Mouse (Mus musculus) liver, embryonic 11.5 days (tissue): ENCODE measurements around the gene Egfl8. TPM values are rescaled to one million over a fixed set of nuclear protein-coding genes. Genes with fewer than 3 reads are reported as not detected.

Source experiments
- ATAC-seq: fragments of 200-750 bp; cut with Nextera tagmentation; replicated peaks from 2 replicates; pipeline ENCODE4 v1.8.0; 2017; ENCODE audit warnings: moderate number of reproducible peaks, mild to moderate bottlenecking, moderate TSS enrichment, moderate library complexity; ENCODE audit not compliant: low FRiP score
- DNase-seq: peaks from one replicate; pipeline ENCODE4 v3.0.0-alpha.2; 2017; ENCODE audit warnings: low spot score
- H3K27ac ChIP-seq: fragments of 300-500 bp; sonication (generic); 2 replicates; pipeline ENCODE4 v1.5.1; 2014; ENCODE audit warnings: mild to moderate bottlenecking, low read depth, low read length, control low read depth
- H3K27me3 ChIP-seq: fragments of 300-500 bp; sonication (generic); replicated peaks from 2 replicates; pipeline ENCODE4 v1.6.1; 2014; ENCODE audit warnings: low read length, mixed read lengths; ENCODE audit not compliant: control insufficient read depth, insufficient read depth
- H3K36me3 ChIP-seq: fragments of 300-500 bp; sonication (generic); 2 replicates; pipeline ENCODE4 v1.6.1; 2014; ENCODE audit warnings: mild to moderate bottlenecking, low read length, moderate library complexity, mixed read lengths; ENCODE audit not compliant: control insufficient read depth, insufficient read depth
- H3K4me1 ChIP-seq: fragments of 300-500 bp; sonication (generic); replicated peaks from 2 replicates; pipeline ENCODE4 v1.6.1; 2014; ENCODE audit warnings: low read length, mixed read lengths; ENCODE audit not compliant: control insufficient read depth, insufficient read depth
- H3K4me2 ChIP-seq: fragments of 300-500 bp; sonication (generic); 2 replicates; pipeline ENCODE4 v1.6.1; 2014; ENCODE audit warnings: mild to moderate bottlenecking, control low read depth, moderate library complexity
- H3K4me3 ChIP-seq: fragments of 300-500 bp; sonication (generic); 2 replicates; pipeline ENCODE4 v1.5.1; 2014; ENCODE audit warnings: low read depth, low read length, control low read depth
- H3K9ac ChIP-seq: fragments of 300-500 bp; sonication (generic); 2 replicates; pipeline ENCODE4 v1.6.1; 2014; ENCODE audit warnings: low read depth, low read length, control low read depth
- H3K9me3 ChIP-seq: fragments of 300-500 bp; sonication (generic); 2 replicates; pipeline ENCODE4 v1.6.1; 2016; ENCODE audit warnings: low read length, inconsistent platforms, mixed read lengths; ENCODE audit not compliant: control insufficient read depth
- WGBS: fragments of 180-500 bp; shearing (Covaris S2); extraction: QIAGEN DNeasy Blood & Tissue Kit; methylation state at CpG from one replicate; pipeline ENCODE4 v1.1.7; 2014; 5-methylcytosine and 5-hydroxymethylcytosine counted together
- polyA plus RNA-seq: library from polyadenylated mRNA; unstranded; fragments of >200 nt; fragmentation: Nextera tagmentation; extraction: Ambion mirVana; gene quantifications from 2 replicates; pipeline ENCODE4 v1.2.1, GENCODE M21; 2014

Gene Egfl8
- polyA plus RNA-seq, 1 experiment from 2014 or later = 1.6 TPM

DNA sequence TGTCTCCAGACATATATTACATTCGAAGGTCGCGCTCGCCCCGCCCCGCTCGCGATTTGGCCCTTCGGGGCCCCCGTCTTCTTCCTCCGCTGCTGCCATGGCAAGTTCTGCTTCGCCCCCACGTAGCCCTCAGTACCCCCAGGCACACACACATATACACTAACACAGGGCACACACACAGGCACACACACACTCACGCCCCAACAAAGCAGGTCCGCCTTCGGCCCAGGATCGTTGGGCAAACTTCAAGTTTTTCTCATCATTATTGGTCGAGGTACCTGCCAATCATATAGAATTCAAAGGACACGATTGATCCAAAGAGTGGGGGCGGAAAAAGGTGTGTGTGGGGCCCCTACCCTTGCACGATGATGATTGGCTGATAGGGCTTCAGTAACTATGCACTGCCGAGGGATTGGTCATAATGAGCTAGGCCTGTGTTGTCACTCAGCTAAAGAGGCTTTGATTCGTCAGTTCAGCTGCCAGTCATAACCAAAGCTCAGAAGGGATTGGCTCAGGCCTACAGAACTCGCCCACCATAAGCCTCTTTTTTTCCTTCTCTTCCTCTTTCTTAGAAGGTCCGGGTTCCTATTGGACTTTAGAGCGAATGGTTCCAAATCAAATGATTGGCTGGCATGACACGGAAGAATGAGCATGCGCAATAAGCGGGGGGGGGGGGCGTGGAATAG, 12.3 kb downstream of the Egfl8 start, which contains the start of gene Rnf5:
Gene Rnf5 (minus strand): TSS at position 316 of the 686 bp plus-strand sequence.
- peak; percentile 85 for DNase-seq
- peak; percentile 92 for ATAC-seq
- H3K4me2 ChIP-seq = peak within 1 kb of the TSS; percentile 95
- under 1% methylated on average over 30 of the region's 30 CpGs for WGBS
- H3K27ac ChIP-seq = peak within 1 kb of the TSS; percentile 95
- H3K36me3 ChIP-seq = peaks cover 11% of the 10 kb centered on the region
- H3K4me1 ChIP-seq = peaks cover 28% of the 10 kb centered on the region
- peak within 1 kb of the TSS; percentile 90 for H3K9ac ChIP-seq
- H3K4me3 ChIP-seq = peak within 1 kb of the TSS; percentile 98
- H3K27me3 ChIP-seq = no peaks in the 10 kb centered on the region
- H3K9me3 ChIP-seq = no peaks in the 10 kb centered on the region

DNA sequence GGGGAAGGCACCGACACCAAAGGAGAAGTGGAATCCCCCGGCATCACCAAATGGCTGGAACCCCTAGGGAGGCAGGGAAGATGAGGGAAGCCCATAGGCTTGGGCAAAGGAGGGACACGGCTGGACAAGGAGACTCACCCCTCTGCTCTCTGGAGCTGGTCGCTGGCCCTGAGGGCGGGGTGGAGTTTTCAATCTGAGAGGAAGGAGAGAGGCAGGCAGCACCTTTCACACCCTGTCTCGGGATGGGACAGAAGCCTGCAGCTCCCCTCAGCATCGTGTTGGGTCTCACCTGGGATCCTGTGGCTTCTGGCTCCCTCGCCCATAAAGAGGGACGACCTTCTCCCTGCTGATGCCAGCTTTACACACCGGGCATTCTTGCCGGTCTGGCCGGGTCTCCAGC, 14.0 kb downstream of the Egfl8 start:
- WGBS = 87% methylated on average over 12 of the region's 12 CpGs
- no peak for ATAC-seq
- Histone ChIP-seq H3K4me1 (peaks cover 29% of the 10 kb centered on the region), H3K9ac (peak overlapping the region; percentile 90; the same call in 1 of the 2 replicates), H3K4me3 (peak overlapping the region; percentile 84), H3K9me3 (no peaks in the 10 kb centered on the region), H3K36me3 (peaks cover 11% of the 10 kb centered on the region), H3K27me3 (no peaks in the 10 kb centered on the region), H3K4me2 (peak overlapping the region; percentile 72; the same call in 1 of the 2 replicates), H3K27ac (no peak overlapping the region)
- no peak for DNase-seq

DNA sequence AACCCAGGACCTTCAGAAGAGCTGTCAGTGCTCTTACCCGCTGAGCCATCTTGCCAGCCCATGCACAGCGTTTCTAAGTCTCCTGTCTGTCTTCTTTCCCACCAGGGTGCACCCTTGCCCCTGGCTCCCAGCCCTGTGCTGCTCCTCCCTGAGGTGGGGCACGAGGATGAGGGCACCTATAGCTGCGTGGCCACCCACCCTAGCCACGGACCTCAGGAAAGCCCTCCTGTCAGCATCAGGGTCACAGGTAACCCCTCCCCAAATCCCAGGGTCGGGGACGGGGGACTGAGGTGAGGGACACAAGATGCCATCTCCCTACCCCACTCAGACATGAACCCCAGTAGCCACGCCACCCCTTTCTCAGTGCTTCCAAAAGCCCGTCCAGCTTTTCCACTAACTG, 15.9 kb downstream of the Egfl8 start:
- H3K27me3 ChIP-seq = no peaks in the 10 kb centered on the region
- no peak overlapping the region for H3K4me3 ChIP-seq
- H3K4me2 ChIP-seq = no peak overlapping the region
- H3K36me3 ChIP-seq = peaks cover 14% of the 10 kb centered on the region
- DNase-seq = no peak
- H3K4me1 ChIP-seq = peaks cover 36% of the 10 kb centered on the region
- no peaks in the 10 kb centered on the region for H3K9me3 ChIP-seq
- H3K9ac ChIP-seq = no peak overlapping the region
- WGBS = 75% methylated on average over 9 of the region's 9 CpGs
- no peak overlapping the region for H3K27ac ChIP-seq
- no peak for ATAC-seq

DNA sequence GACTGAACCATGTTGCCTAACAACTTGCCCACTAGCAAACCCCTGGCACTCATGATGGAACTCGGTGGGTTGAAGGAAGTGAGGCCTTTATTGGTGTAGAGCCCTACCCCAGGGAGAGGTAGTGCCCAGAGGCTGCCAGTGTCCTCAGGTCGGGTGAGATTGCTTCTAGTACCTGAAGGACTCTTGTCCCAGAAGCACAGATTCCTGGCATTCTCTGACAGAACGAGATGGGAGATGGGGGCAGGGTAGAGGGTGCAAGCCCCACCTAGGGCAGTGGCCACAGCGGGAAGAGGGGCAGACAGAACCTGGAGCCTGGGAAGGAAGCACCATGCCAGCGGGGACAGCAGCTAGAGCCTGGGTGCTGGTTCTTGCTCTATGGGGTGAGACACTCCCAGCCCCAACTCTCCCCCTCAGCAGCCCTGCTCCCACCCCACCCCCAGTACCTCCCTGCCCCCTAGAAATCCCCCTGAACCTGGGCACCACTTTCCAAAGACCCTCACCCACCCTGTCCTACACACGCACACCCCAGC, 18.1 kb downstream of the Egfl8 start, which contains the start of gene Ager:
Gene Ager (plus strand): TSS at position 297 of the 530 bp plus-strand sequence.
- 15% methylated on average over 6 of the region's 6 CpGs for WGBS
- DNase-seq = no peak
- Histone ChIP-seq H3K9ac (peak within 1 kb of the TSS; percentile 40), H3K27ac (peak within 1 kb of the TSS; percentile 19; the same call in 1 of the 2 replicates), H3K9me3 (no peaks in the 10 kb centered on the region), H3K4me2 (no peak within 1 kb of the TSS; the same call in 1 of the 2 replicates), H3K4me1 (peaks cover 44% of the 10 kb centered on the region), H3K36me3 (peaks cover 15% of the 10 kb centered on the region), H3K4me3 (no peak within 1 kb of the TSS), H3K27me3 (no peaks in the 10 kb centered on the region)
- no peak for ATAC-seq

DNA sequence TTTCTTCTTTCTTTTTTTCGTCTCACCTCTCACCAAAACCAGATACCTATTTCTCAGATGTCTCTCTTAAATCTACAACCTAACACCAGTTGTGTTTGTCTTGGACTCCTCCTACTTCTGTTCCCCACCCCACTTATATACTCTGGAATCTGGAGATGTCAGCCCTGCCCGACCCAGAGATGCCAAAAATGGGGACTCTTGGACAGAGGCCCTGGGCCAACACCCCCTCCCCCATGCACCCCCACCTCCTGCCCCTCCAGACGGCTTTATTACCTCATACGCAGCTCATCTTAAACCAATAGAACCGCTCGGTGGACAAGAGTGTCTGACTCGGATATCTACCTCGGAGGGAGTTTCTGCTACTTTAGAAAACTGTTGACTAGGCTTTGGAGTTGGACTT, 19.7 kb downstream of the Egfl8 start:
- ATAC-seq (no peak), DNase-seq (no peak)
- Histone ChIP-seq H3K27ac (no peak overlapping the region), H3K4me3 (no peak overlapping the region), H3K9me3 (no peaks in the 10 kb centered on the region), H3K4me2 (no peak overlapping the region), H3K4me1 (peaks cover 46% of the 10 kb centered on the region), H3K27me3 (no peaks in the 10 kb centered on the region), H3K36me3 (peaks cover 11% of the 10 kb centered on the region), H3K9ac (no peak overlapping the region)
- WGBS = 77% methylated on average over 8 of the region's 8 CpGs

DNA sequence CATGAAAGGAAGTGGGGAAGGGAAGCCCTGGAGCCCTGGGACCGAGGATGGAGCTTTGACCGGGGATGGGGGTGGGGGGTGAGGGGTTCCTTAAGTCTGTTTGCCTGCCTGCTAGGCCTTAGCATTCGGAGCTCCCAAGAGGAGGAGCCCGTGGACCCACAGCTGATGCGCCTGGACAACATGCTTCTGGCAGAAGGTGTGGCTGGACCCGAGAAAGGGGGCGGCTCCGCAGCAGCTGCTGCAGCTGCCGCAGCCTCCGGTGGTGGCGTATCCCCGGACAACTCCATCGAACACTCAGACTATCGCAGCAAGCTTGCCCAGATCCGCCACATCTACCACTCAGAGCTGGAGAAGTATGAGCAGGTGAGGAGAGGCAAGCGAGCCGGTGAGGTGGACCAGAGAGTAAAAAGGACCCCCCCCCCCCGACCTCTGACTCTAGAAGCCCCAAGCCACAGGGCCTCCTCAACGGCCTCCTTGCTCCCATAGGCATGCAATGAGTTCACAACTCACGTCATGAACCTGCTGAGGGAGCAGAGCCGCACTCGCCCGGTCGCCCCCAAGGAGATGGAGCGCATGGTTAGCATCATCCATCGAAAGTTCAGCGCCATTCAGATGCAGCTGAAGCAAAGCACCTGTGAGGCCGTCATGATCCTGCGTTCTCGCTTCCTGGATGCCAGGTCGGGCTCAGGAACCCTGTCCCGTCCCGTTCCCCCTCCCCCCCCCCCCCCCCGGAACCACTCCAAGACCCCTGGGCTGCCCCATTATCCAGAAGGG, 21.8 kb downstream of the Egfl8 start:
- H3K9ac ChIP-seq = peak overlapping the region; percentile 96; the same call in 1 of the 2 replicates

DNA sequence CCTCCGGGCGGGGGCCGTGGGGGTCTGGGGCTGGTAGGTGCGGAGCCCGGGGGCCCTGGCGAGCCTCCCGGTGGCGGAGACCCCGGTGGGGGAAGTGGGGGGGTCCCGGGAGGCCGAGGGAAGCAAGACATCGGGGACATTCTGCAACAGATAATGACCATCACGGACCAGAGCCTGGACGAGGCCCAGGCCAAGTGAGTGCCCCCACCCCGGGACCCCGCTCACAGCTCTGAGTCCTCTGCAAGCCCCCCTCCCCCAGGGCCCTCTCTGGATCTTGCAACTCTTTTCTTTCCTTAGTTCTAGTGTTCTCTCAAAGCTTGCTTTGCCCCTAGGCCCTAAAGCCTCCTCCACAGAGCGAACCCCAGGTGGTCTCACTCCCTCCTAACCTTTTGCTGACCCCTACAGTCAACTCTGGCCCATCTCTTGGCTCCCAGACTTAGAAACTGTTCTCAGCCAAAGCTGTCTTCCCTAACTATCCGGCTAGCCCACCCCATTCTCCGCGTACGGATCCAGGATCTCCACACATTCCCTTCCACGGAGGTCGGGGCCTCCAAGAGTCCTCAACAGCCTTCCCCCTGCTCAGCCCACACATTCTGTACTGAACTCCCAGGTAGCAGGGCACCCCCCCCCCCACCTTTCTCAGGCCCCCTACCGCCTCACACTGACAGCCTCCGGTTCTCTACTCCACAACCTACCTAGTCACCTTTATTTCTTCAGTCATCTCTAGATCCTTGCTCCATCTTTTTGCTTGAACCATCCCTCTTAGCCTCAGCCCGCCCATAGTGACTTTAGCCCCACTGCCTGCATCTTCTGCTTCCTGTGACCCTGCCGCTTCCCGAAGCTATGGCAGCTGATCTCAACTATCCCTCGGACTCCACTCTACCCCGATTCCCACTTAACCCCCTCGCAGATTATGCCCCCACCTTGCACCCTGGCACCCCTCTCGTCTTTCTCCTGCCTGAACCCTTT, 22.9 kb downstream of the Egfl8 start:
- peak overlapping the region; percentile 91 for H3K4me3 ChIP-seq
- peaks cover 65% of the 10 kb centered on the region for H3K4me1 ChIP-seq
- peak overlapping the region; percentile 96 for H3K9ac ChIP-seq
- no peak for ATAC-seq
- WGBS = 2% methylated on average over 30 of the region's 32 CpGs
- peak overlapping the region; percentile 100 for H3K4me2 ChIP-seq
- H3K9me3 ChIP-seq = no peaks in the 10 kb centered on the region
- H3K27me3 ChIP-seq = no peaks in the 10 kb centered on the region
- peaks cover 4% of the 10 kb centered on the region; the same call in 1 of the 2 replicates for H3K36me3 ChIP-seq
- H3K27ac ChIP-seq = peak overlapping the region; percentile 95
- no peak for DNase-seq

More for the DNA sequence above, 21.8 kb downstream of the Egfl8 start:
- ATAC-seq = no peak
- peak overlapping the region; percentile 100 for H3K4me2 ChIP-seq
- WGBS = 63% methylated on average over 34 of the region's 34 CpGs
- peaks cover 4% of the 10 kb centered on the region; the same call in 1 of the 2 replicates for H3K36me3 ChIP-seq
- peaks cover 64% of the 10 kb centered on the region for H3K4me1 ChIP-seq
- H3K9me3 ChIP-seq = no peaks in the 10 kb centered on the region
- H3K27ac ChIP-seq = no peak overlapping the region; the same call in 1 of the 2 replicates
- no peaks in the 10 kb centered on the region for H3K27me3 ChIP-seq
- peak overlapping the region; percentile 91 for H3K4me3 ChIP-seq
- no peak for DNase-seq

DNA sequence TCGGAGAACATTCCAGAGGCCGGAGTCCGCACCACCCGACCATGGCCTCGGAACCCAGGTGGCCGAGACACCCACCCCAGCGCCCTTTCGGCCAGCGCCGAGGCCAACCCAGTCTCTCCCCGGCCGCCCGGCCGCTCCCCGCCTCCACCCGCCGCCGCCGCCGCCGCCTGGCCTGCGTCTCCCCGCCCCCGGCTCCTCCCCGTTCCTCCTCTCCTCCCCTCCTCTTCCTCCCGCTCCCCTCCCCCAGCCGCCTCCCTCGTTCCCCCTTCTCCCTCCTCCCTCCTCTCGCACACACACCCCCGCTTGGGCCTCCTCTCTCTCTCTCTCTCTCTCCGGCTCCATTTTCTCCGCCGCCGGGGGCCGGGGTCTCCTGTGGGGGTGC, 23.8 kb downstream of the Egfl8 start:
- Histone ChIP-seq H3K4me3 (peak overlapping the region; percentile 91), H3K9ac (peak overlapping the region; percentile 96), H3K4me1 (peaks cover 62% of the 10 kb centered on the region), H3K27ac (peak overlapping the region; percentile 95), H3K36me3 (peaks cover 4% of the 10 kb centered on the region; the same call in 1 of the 2 replicates), H3K27me3 (no peaks in the 10 kb centered on the region), H3K4me2 (peak overlapping the region; percentile 100), H3K9me3 (no peaks in the 10 kb centered on the region)
- DNase-seq (peak; percentile 94), ATAC-seq (peak; percentile 67)
- 0% methylated on average over 21 of the region's 35 CpGs for WGBS
